Mouse (Mus musculus) intestine, embryonic 14.5 days (tissue): ENCODE measurements around the gene Cachd1. TPM values are rescaled to one million over a fixed set of nuclear protein-coding genes. Genes with fewer than 3 reads are reported as not detected.
A peak's percentile ranks its signal among the peaks of the same experiment; 100 is the strongest.

ENCODE experiments used
- ATAC-seq: fragments of 200-750 bp; cut with Nextera tagmentation; replicated peaks from 2 replicates; pipeline ENCODE4 v1.8.0; 2017; ENCODE audit warnings: low read depth, moderate number of reproducible peaks, moderate TSS enrichment, moderate library complexity; ENCODE audit not compliant: low FRiP score, low TSS enrichment
- DNase-seq: peaks from one replicate; pipeline ENCODE4 v3.0.0-alpha.2; 2018; ENCODE audit warnings: low spot score
- H3K27ac ChIP-seq: fragments of 300-500 bp; sonication (generic); 2 replicates; pipeline ENCODE4 v1.5.1; 2014; ENCODE audit warnings: low read depth, mild to moderate bottlenecking, control low read depth
- H3K27me3 ChIP-seq: fragments of 300-500 bp; sonication (generic); replicated peaks from 2 replicates; pipeline ENCODE4 v1.6.1; 2014; ENCODE audit warnings: low read length, control low read depth; ENCODE audit not compliant: control insufficient read depth, insufficient read depth
- H3K36me3 ChIP-seq: fragments of 300-500 bp; sonication (generic); 2 replicates; pipeline ENCODE4 v1.6.1; 2014; ENCODE audit warnings: low read length, control low read depth; ENCODE audit not compliant: control insufficient read depth, insufficient read depth
- H3K4me1 ChIP-seq: fragments of 300-500 bp; sonication (generic); replicated peaks from 2 replicates; pipeline ENCODE4 v1.6.1; 2014; ENCODE audit warnings: low read length, control low read depth, mixed read lengths; ENCODE audit not compliant: control insufficient read depth, insufficient read depth
- H3K4me2 ChIP-seq: fragments of 300-500 bp; sonication (generic); 2 replicates; pipeline ENCODE4 v1.6.1; 2014; ENCODE audit warnings: low read length
- H3K4me3 ChIP-seq: fragments of 300-500 bp; sonication (generic); 2 replicates; pipeline ENCODE4 v1.5.1; 2014; ENCODE audit warnings: low read depth, low read length, control low read depth, mixed read lengths
- H3K9ac ChIP-seq: fragments of 300-500 bp; sonication (generic); 2 replicates; pipeline ENCODE4 v1.6.1; 2014; ENCODE audit warnings: mild to moderate bottlenecking, low read length
- H3K9me3 ChIP-seq: fragments of 300-500 bp; sonication (generic); 2 replicates; pipeline ENCODE4 v1.6.1; 2016; ENCODE audit warnings: low read length, control low read depth; ENCODE audit not compliant: control insufficient read depth
- WGBS: fragments of 180-500 bp; shearing (Covaris S2); extraction: QIAGEN DNeasy Blood & Tissue Kit; methylation state at CpG from one replicate; pipeline ENCODE4 v1.1.7; 2014; 5-methylcytosine and 5-hydroxymethylcytosine counted together
- polyA plus RNA-seq: library from polyadenylated mRNA; unstranded; fragments of >200 nt; fragmentation: Nextera tagmentation; extraction: Ambion mirVana; gene quantifications from 2 replicates; pipeline ENCODE4 v1.2.1, GENCODE M21; 2014

Gene Cachd1
- polyA plus RNA-seq, 1 experiment from 2014 or later: 22.8 TPM

- ATAC-seq: no peak
- H3K4me1 ChIP-seq: peaks cover 16% of the 10 kb centered on the region; the same call in 1 of the 2 replicates
- H3K27ac ChIP-seq: no peak overlapping the region
- H3K27me3 ChIP-seq: no peaks in the 10 kb centered on the region
- no peak for DNase-seq
- no peaks in the 10 kb centered on the region for H3K36me3 ChIP-seq
- H3K4me3 ChIP-seq: peak overlapping the region; percentile 93
- 31% methylated on average over 5 of the region's 5 CpGs for WGBS
- peak overlapping the region; percentile 82 for H3K4me2 ChIP-seq
- no peaks in the 10 kb centered on the region for H3K9me3 ChIP-seq
- no peak overlapping the region for H3K9ac ChIP-seq
Measured at GRCm38 (mm10) chr4:100779695-100780094, 3.2 kb downstream of the Cachd1 start.

GRCm38 (mm10) chr4:100780911-100781310, 4.4 kb downstream of the Cachd1 start:
- Histone ChIP-seq H3K36me3 (no peaks in the 10 kb centered on the region), H3K4me1 (peaks cover 15% of the 10 kb centered on the region; the same call in 1 of the 2 replicates), H3K4me2 (no peak overlapping the region), H3K27me3 (no peaks in the 10 kb centered on the region), H3K9ac (no peak overlapping the region), H3K27ac (no peak overlapping the region), H3K9me3 (no peaks in the 10 kb centered on the region), H3K4me3 (no peak overlapping the region)
- ATAC-seq (no peak), DNase-seq (no peak)
- 65% methylated on average over 6 of the region's 6 CpGs for WGBS

GRCm38 (mm10) chr4:100782348-100782747, 5.9 kb downstream of the Cachd1 start:
- H3K27ac ChIP-seq: no peak overlapping the region
- ATAC-seq (no peak), DNase-seq (no peak)
- H3K9me3 ChIP-seq: no peaks in the 10 kb centered on the region
- no peak overlapping the region for H3K9ac ChIP-seq
- no peak overlapping the region for H3K4me3 ChIP-seq
- no peak overlapping the region for H3K4me2 ChIP-seq
- H3K27me3 ChIP-seq: no peaks in the 10 kb centered on the region
- H3K4me1 ChIP-seq: peaks cover 12% of the 10 kb centered on the region; the same call in 1 of the 2 replicates
- WGBS: 57% methylated on average over 8 of the region's 8 CpGs
- H3K36me3 ChIP-seq: no peaks in the 10 kb centered on the region

GRCm38 (mm10) chr4:100782891-100783290, 6.4 kb downstream of the Cachd1 start:
- 69% methylated on average over 3 of the region's 3 CpGs for WGBS
- no peak for DNase-seq
- peaks cover 12% of the 10 kb centered on the region; the same call in 1 of the 2 replicates for H3K4me1 ChIP-seq

GRCm38 (mm10) chr4:100787201-100787600, 10.7 kb downstream of the Cachd1 start:
- ATAC-seq: no peak
- 79% methylated on average over 3 of the region's 3 CpGs for WGBS
- H3K4me1 ChIP-seq: peaks cover 4% of the 10 kb centered on the region; the same call in 1 of the 2 replicates
- no peak overlapping the region for H3K4me2 ChIP-seq
- no peaks in the 10 kb centered on the region for H3K9me3 ChIP-seq
- no peak for DNase-seq
- H3K27me3 ChIP-seq: no peaks in the 10 kb centered on the region
- H3K36me3 ChIP-seq: no peaks in the 10 kb centered on the region
- no peak overlapping the region for H3K9ac ChIP-seq
- H3K4me3 ChIP-seq: no peak overlapping the region
- no peak overlapping the region for H3K27ac ChIP-seq

More at GRCm38 (mm10) chr4:100782891-100783290, 6.4 kb downstream of the Cachd1 start:
- no peak overlapping the region for H3K27ac ChIP-seq
- H3K9me3 ChIP-seq: no peaks in the 10 kb centered on the region
- H3K9ac ChIP-seq: no peak overlapping the region
- ATAC-seq: no peak
- H3K4me3 ChIP-seq: no peak overlapping the region
- no peaks in the 10 kb centered on the region for H3K27me3 ChIP-seq
- H3K4me2 ChIP-seq: no peak overlapping the region
- no peaks in the 10 kb centered on the region for H3K36me3 ChIP-seq

GRCm38 (mm10) chr4:100790176-100790575, 13.7 kb downstream of the Cachd1 start:
- DNase-seq (no peak), ATAC-seq (no peak)
- no peaks in the 10 kb centered on the region for H3K36me3 ChIP-seq
- no peak overlapping the region for H3K4me3 ChIP-seq
- H3K4me2 ChIP-seq: no peak overlapping the region
- H3K9ac ChIP-seq: no peak overlapping the region
- peaks cover 7% of the 10 kb centered on the region; the same call in 1 of the 2 replicates for H3K4me1 ChIP-seq
- no peaks in the 10 kb centered on the region for H3K27me3 ChIP-seq
- H3K9me3 ChIP-seq: no peaks in the 10 kb centered on the region
- H3K27ac ChIP-seq: no peak overlapping the region
- 52% methylated on average over 5 of the region's 5 CpGs for WGBS

GRCm38 (mm10) chr4:100793147-100793546, 16.7 kb downstream of the Cachd1 start:
- no peak overlapping the region for H3K9ac ChIP-seq
- no peaks in the 10 kb centered on the region for H3K36me3 ChIP-seq
- H3K4me2 ChIP-seq: no peak overlapping the region
- H3K27ac ChIP-seq: no peak overlapping the region
- H3K4me1 ChIP-seq: peaks cover 7% of the 10 kb centered on the region
- no peak overlapping the region for H3K4me3 ChIP-seq
- H3K9me3 ChIP-seq: no peaks in the 10 kb centered on the region
- DNase-seq (no peak), ATAC-seq (no peak)
- no peaks in the 10 kb centered on the region for H3K27me3 ChIP-seq
- 14% methylated on average over 2 of the region's 2 CpGs for WGBS

GRCm38 (mm10) chr4:100795523-100795922, 19.0 kb downstream of the Cachd1 start:
- DNase-seq (no peak), ATAC-seq (no peak)
- Histone ChIP-seq H3K27me3 (no peaks in the 10 kb centered on the region), H3K9me3 (no peaks in the 10 kb centered on the region), H3K4me3 (no peak overlapping the region), H3K4me1 (peaks cover 13% of the 10 kb centered on the region), H3K36me3 (no peaks in the 10 kb centered on the region), H3K4me2 (no peak overlapping the region), H3K9ac (no peak overlapping the region), H3K27ac (no peak overlapping the region)
- 22% methylated on average over 5 of the region's 5 CpGs for WGBS

GRCm38 (mm10) chr4:100800730-100801442, 24.4 kb downstream of the Cachd1 start:
- ATAC-seq: no peak
- no peak overlapping the region for H3K4me2 ChIP-seq
- 85% methylated on average over 14 of the region's 14 CpGs for WGBS

More at GRCm38 (mm10) chr4:100800730-100801442, 24.4 kb downstream of the Cachd1 start:
- H3K36me3 ChIP-seq: no peaks in the 10 kb centered on the region
- no peak overlapping the region for H3K4me3 ChIP-seq
- H3K9me3 ChIP-seq: no peaks in the 10 kb centered on the region
- no peaks in the 10 kb centered on the region for H3K27me3 ChIP-seq
- no peak overlapping the region for H3K27ac ChIP-seq
- no peak overlapping the region for H3K9ac ChIP-seq
- H3K4me1 ChIP-seq: peaks cover 6% of the 10 kb centered on the region; the same call in 1 of the 2 replicates
- no peak for DNase-seq
